Mouse (Mus musculus): Measurements from ENCODE around the gene Gsg1. TPM values are rescaled to one million over a fixed set of nuclear protein-coding genes. Genes with fewer than 3 reads are reported as not detected.

The Gsg1 gene
- total RNA-seq, 2 experiments from 2014 or later: 0.86 TPM; not detected in 1

GRCm38 (mm10) chr6:135218330-135218729 lies 35.8 kb downstream of the Gsg1 start:
- intact Hi-C loops (cut with DNase I): no loop called here
- DNase-seq: no peak

- DNase-seq: no peak
- intact Hi-C loops (cut with DNase I): no loop called here
Observed at GRCm38 (mm10) chr6:135212666-135213065, 41.5 kb downstream of the Gsg1 start.

GRCm38 (mm10) chr6:135211169-135211568 lies 43.0 kb downstream of the Gsg1 start:
- no peak for DNase-seq
- intact Hi-C loops (cut with DNase I): no loop called here

GRCm38 (mm10) chr6:135206909-135207308 lies 47.2 kb downstream of the Gsg1 start:
- DNase-seq: no peak
- intact Hi-C loops (cut with DNase I): no loop called here

GRCm38 (mm10) chr6:135205802-135206201 lies 48.3 kb downstream of the Gsg1 start:
- no peak for DNase-seq
- intact Hi-C loops (cut with DNase I): no loop called here

- intact Hi-C loops (cut with DNase I): no loop called here
- DNase-seq: no peak
Observed at GRCm38 (mm10) chr6:135204869-135205268, 49.3 kb downstream of the Gsg1 start.

GRCm38 (mm10) chr6:135203737-135204136 lies 50.4 kb downstream of the Gsg1 start:
- DNase-seq: no peak
- intact Hi-C loops (cut with DNase I): no loop called here

- intact Hi-C loops (cut with DNase I): no loop called here
- no peak for DNase-seq
Observed at GRCm38 (mm10) chr6:135202668-135203067, 51.5 kb downstream of the Gsg1 start.

GRCm38 (mm10) chr6:135200122-135200957 lies 53.8 kb downstream of the Gsg1 start:
- intact Hi-C loops (cut with DNase I): no loop called here

GRCm38 (mm10) chr6:135198726-135199125 lies 55.4 kb downstream of the Gsg1 start:
- DNase-seq: no peak
- intact Hi-C loops (cut with DNase I): no loop called here

More at GRCm38 (mm10) chr6:135200122-135200957, 53.8 kb downstream of the Gsg1 start:
- DNase-seq: no peak

GRCm38 (mm10) chr6:135197921-135198532 lies 56.1 kb downstream of the Gsg1 start, which contains the start of the genes Fam234b and Hebp1:
Fam234b (plus strand) TSS chr6:135197977.
Hebp1 (minus strand) TSS chr6:135198022.
- intact Hi-C loops (cut with DNase I): no loop called here
- peak; percentile 86 to 88 for DNase-seq

- intact Hi-C loops (cut with DNase I): no loop called here
- no peak for DNase-seq
Observed at GRCm38 (mm10) chr6:135197446-135197845, 56.7 kb downstream of the Gsg1 start.

GRCm38 (mm10) chr6:135196707-135197106 lies 57.4 kb downstream of the Gsg1 start:
- intact Hi-C loops (cut with DNase I): no loop called here
- DNase-seq: no peak

GRCm38 (mm10) chr6:135194907-135195306 lies 59.2 kb downstream of the Gsg1 start:
- intact Hi-C loops (cut with DNase I): no loop called here
- no peak for DNase-seq

- DNase-seq: no peak
- intact Hi-C loops (cut with DNase I): no loop called here
Observed at GRCm38 (mm10) chr6:135193733-135194132, 60.4 kb downstream of the Gsg1 start.

- intact Hi-C loops (cut with DNase I): no loop called here
- no peak for DNase-seq
Observed at GRCm38 (mm10) chr6:135192993-135193392, 61.2 kb downstream of the Gsg1 start.

GRCm38 (mm10) chr6:135191906-135192305 lies 62.2 kb downstream of the Gsg1 start:
- no peak for DNase-seq
- intact Hi-C loops (cut with DNase I): no loop called here

GRCm38 (mm10) chr6:135190122-135190521 lies 64.0 kb downstream of the Gsg1 start:
- DNase-seq: no peak
- intact Hi-C loops (cut with DNase I): no loop called here

- intact Hi-C loops (cut with DNase I): no loop called here
- DNase-seq: no peak
Observed at GRCm38 (mm10) chr6:135188629-135189028, 65.5 kb downstream of the Gsg1 start.
